In genomic region chr1:170550649-170551440, GRCm38 (mm10) we compare ENCODE assay signal across 10 mouse cellular contexts. TPM values are rescaled to one million over a fixed set of nuclear protein-coding genes. Genes with fewer than 3 reads are reported as not detected.
DNase-seq lines count a peak whose midpoint lies in the region; ATAC-seq and TF ChIP-seq lines count a peak whose summit lies in the region.
"Had no signal": no experiment of that assay in that cellular context is flagged by ENCODE, and none has a peak within 500 bp of the region (broad histone marks: within the 10 kb centered on the region; RNA-seq: fewer than 3 reads in every experiment).

No protein-coding gene starts in this region.

- TF ChIP-seq EP300 in heart, adult 2 months (IDR thresholded peaks at IDR 0.05; ENCODE audit: insufficient read depth, low read depth, low read length) = 0 out of 2 replicates have a peak, but pooled peaks have one; percentile 15

- H3K9me3 ChIP-seq in lung, embryonic 14.5 days (ENCODE audit: low read depth, low read length) = no peaks in the 10 kb centered on the region
- no peaks in the 10 kb centered on the region for H3K9me3 ChIP-seq in heart, embryonic 16.5 days (replicated peaks; ENCODE audit: control insufficient read depth, low read length)
- H3K9me3 ChIP-seq: liver, embryonic 12.5 days had no signal

- peaks cover 7% of the 10 kb centered on the region for H3K4me1 ChIP-seq in lung, embryonic 14.5 days (ENCODE audit: insufficient read depth)
- H3K4me1 ChIP-seq in lung, adult 2 months (ENCODE audit: control insufficient read depth, insufficient read depth, low read length) = peaks cover 15% of the 10 kb centered on the region
- peaks cover 7% of the 10 kb centered on the region for H3K4me1 ChIP-seq in heart, adult 2 months (ENCODE audit: control insufficient read depth, insufficient read depth, low read length)
- H3K4me1 ChIP-seq in heart, embryonic 16.5 days (ENCODE audit: control insufficient read depth, insufficient read depth, low read length) = peaks cover 54% of the 10 kb centered on the region

- no peaks in the 10 kb centered on the region for H3K79me2 ChIP-seq in heart, adult 2 months (replicated peaks; ENCODE audit: control insufficient read depth, insufficient read depth, low read length)

- H3K9ac ChIP-seq in lung, embryonic 14.5 days = no peak overlapping the region
- H3K9ac ChIP-seq in heart, adult 2 months (ENCODE audit: low read depth, low read length) = no peak overlapping the region
- peak overlapping the region; percentile 8; the same call in 1 of the 2 replicates for H3K9ac ChIP-seq in heart, embryonic 16.5 days (ENCODE audit: low read length)
- H3K9ac ChIP-seq: liver, embryonic 12.5 days had no signal

- no peaks in the 10 kb centered on the region for H3K27me3 ChIP-seq in lung, embryonic 14.5 days (ENCODE audit: insufficient read depth, low read length)
- H3K27me3 ChIP-seq in heart, adult 2 months (ENCODE audit: control insufficient read depth, insufficient read depth, low read length) = no peaks in the 10 kb centered on the region
- H3K27me3 ChIP-seq in heart, embryonic 16.5 days (ENCODE audit: control insufficient read depth, insufficient read depth, low read length) = no peaks in the 10 kb centered on the region
- H3K27me3 ChIP-seq: liver, embryonic 12.5 days had no signal

- no peak for TF ChIP-seq CTCF in lung, embryonic 14.5 days (IDR thresholded peaks at IDR 0.05; ENCODE audit: low read depth)
- no peak for TF ChIP-seq CTCF in lung, adult 2 months (IDR thresholded peaks at IDR 0.05; ENCODE audit: insufficient read depth, low read length)
- TF ChIP-seq CTCF in heart, adult 2 months (IDR thresholded peaks at IDR 0.05) = no peak

- WGBS in lung, embryonic 14.5 days = 30% methylated on average over 8 of the region's 8 CpGs
- 30% methylated on average over 8 of the region's 8 CpGs for WGBS in lung, adult 2 months
- 11% methylated on average over 8 of the region's 8 CpGs for WGBS in heart, adult 2 months
- WGBS in heart, embryonic 16.5 days = 17% methylated on average over 8 of the region's 8 CpGs

- peak; percentile 48; the same call in 1 of the 2 replicates for ATAC-seq in lung, embryonic 14.5 days (ENCODE audit: insufficient read depth)
- ATAC-seq in heart, embryonic 16.5 days (replicated peaks; ENCODE audit: extremely low read depth, insufficient read depth, low FRiP score) = 0 out of 2 replicates have a peak, but pooled peaks have one; percentile 47
- ATAC-seq in CD4-positive, CD25-positive, alpha-beta regulatory T cell, adult 4 months = no peak
- ATAC-seq: liver, embryonic 12.5 days had no signal

- DNase-seq in lung, embryonic 14.5 days = peak; percentile 44
- no peak for DNase-seq in lung, adult 2 months
- peak; percentile 28 to 68 for DNase-seq in heart, adult 2 months
- DNase-seq in kidney, postnatal 14 days = peak; percentile 40
- DNase-seq in thymus, postnatal 10 days (ENCODE audit: low spot score in 2 of 2) = no peak
- DNase-seq: cerebellum, adult 18-20 months; right cerebral cortex, postnatal 4 days had no signal

- no peak overlapping the region for H3K4me3 ChIP-seq in lung, embryonic 14.5 days (ENCODE audit: low read depth, low read length)
- no peak overlapping the region for H3K4me3 ChIP-seq in lung, adult 2 months (replicated peaks; ENCODE audit: extremely low read depth, low read depth, low read length)
- H3K4me3 ChIP-seq in heart, adult 2 months = no peak overlapping the region
- no peak overlapping the region for H3K4me3 ChIP-seq in heart, embryonic 16.5 days (ENCODE audit: low read length)
- H3K4me3 ChIP-seq: liver, embryonic 12.5 days had no signal

- no peaks in the 10 kb centered on the region for H3K36me3 ChIP-seq in lung, embryonic 14.5 days (ENCODE audit: insufficient read depth)
- no peaks in the 10 kb centered on the region; the same call in 1 of the 2 replicates for H3K36me3 ChIP-seq in heart, adult 2 months (ENCODE audit: control insufficient read depth, insufficient read depth, low read length)
- no peaks in the 10 kb centered on the region; the same call in 1 of the 2 replicates for H3K36me3 ChIP-seq in heart, embryonic 16.5 days (ENCODE audit: control insufficient read depth, insufficient read depth)
- H3K36me3 ChIP-seq: liver, embryonic 12.5 days had no signal

- no peak for TF ChIP-seq POLR2A in lung, adult 2 months (IDR thresholded peaks at IDR 0.05; ENCODE audit: borderline replicate concordance, extremely low read depth, low read depth, low read length)
- TF ChIP-seq POLR2A in heart, adult 2 months (IDR thresholded peaks at IDR 0.05; ENCODE audit: insufficient read depth, low read depth, low read length) = no peak

- intact Hi-C loops in heart, adult 2 months (cut with DNase I) = no loop called here

- no peak overlapping the region; the same call in 1 of the 2 replicates for H3K27ac ChIP-seq in lung, embryonic 14.5 days (ENCODE audit: low read depth)
- peak overlapping the region; percentile 66 for H3K27ac ChIP-seq in heart, adult 2 months
- peak overlapping the region; percentile 86 for H3K27ac ChIP-seq in heart, embryonic 16.5 days (ENCODE audit: low read length)
- H3K27ac ChIP-seq: liver, embryonic 12.5 days had no signal

- no peak overlapping the region for H3K4me2 ChIP-seq in lung, embryonic 14.5 days
- peak overlapping the region; percentile 6; the same call in 1 of the 2 replicates for H3K4me2 ChIP-seq in heart, embryonic 16.5 days (ENCODE audit: low read depth, low read length)
- H3K4me2 ChIP-seq: liver, embryonic 12.5 days had no signal

RNA-seq across cellular contexts. Expression of gene Nos1ap, which starts 38.8 kb away (rescaled TPM):
- 7.9 and 9.8 TPM in 2 replicates for polyA plus RNA-seq in lung, embryonic 14.5 days (2014; fragmentation: Nextera tagmentation; extraction: Ambion mirVana)
- 17.7 and 28.9 TPM in 2 replicates for polyA plus RNA-seq in lung, adult 2 months (2012; rRNA removed)
- total RNA-seq in heart, adult 2 months (2021) = 10 to 100 TPM; 22.0 to 24.0 TPM
- polyA plus RNA-seq in heart, adult 2 months (2012; rRNA removed) = 10.7 and 11.5 TPM in 2 replicates
- 14.6 and 15.9 TPM in 2 replicates for polyA plus RNA-seq in heart, embryonic 16.5 days (2015; fragmentation: Nextera tagmentation; extraction: Ambion mirVana)
- polyA plus RNA-seq in CD4-positive, CD25-positive, alpha-beta regulatory T cell, adult 4 months (2017; shearing (Covaris generic)) = under 1 TPM; 0.19 to 0.29 TPM

Comparison
In these comparisons a context has a peak if more than half of its experiments do, and no peak if none do; other contexts are left out.
1. DNase-seq: peak in lung, embryonic 14.5 days (single experiment), heart, adult 2 months (2 of 2) and kidney, postnatal 14 days (single experiment); none in lung, adult 2 months (single experiment) and thymus, postnatal 10 days (0 of 2).